Mouse (Mus musculus) MEL (cell line): ENCODE results near the gene Naa80. TPM values are rescaled to one million over a fixed set of nuclear protein-coding genes. Genes with fewer than 3 reads are reported as not detected.

ENCODE experiments used
- DNase-seq: peaks from one replicate; pipeline ENCODE4 v3.0.0; 2011; ENCODE audit warnings: low read depth, low spot score
- H3K27ac ChIP-seq: 2 replicates; pipeline ENCODE4 v1.5.1; 2012; ENCODE audit warnings: low read depth, mild to moderate bottlenecking, control low read depth, low read length, moderate library complexity; ENCODE audit not compliant: control insufficient read depth
- H3K27me3 ChIP-seq, 2 experiments: fragments of 150-350 bp in 1 of 2; sonication (generic) in 1 of 2; 2 replicates each; pipeline ENCODE4 v1.6.1; 2012; ENCODE audit warnings: low read length in 2 of 2, mild to moderate bottlenecking in 2 of 2, improper control_type of control experiment in 1 of 2, moderate library complexity in 1 of 2; ENCODE audit not compliant: insufficient read depth in 2 of 2, control insufficient read depth in 1 of 2
- H3K36me3 ChIP-seq, 2 experiments: 2 replicates each; pipeline ENCODE4 v1.6.1; 2012 to 2014; ENCODE audit warnings: low read length in 2 of 2, improper control_type of control experiment in 1 of 2, inconsistent platforms in 1 of 2, mild to moderate bottlenecking in 1 of 2; ENCODE audit not compliant: insufficient read depth in 2 of 2, control insufficient read depth in 1 of 2
- H3K4me1 ChIP-seq, 2 experiments: fragments of 150-350 bp in 1 of 2; sonication (generic) in 1 of 2; 2 replicates each; pipeline ENCODE4 v1.6.1; 2012; ENCODE audit warnings: low read length in 2 of 2, improper control_type of control experiment in 1 of 2, mild to moderate bottlenecking in 1 of 2; ENCODE audit not compliant: insufficient read depth in 2 of 2, control insufficient read depth in 1 of 2
- H3K4me3 ChIP-seq, 2 experiments: fragments of 150-350 bp in 1 of 2; sonication (generic) in 1 of 2; 2 replicates each; pipeline ENCODE4 v1.5.1; 2012; ENCODE audit warnings: low read depth in 2 of 2, low read length in 2 of 2, mild to moderate bottlenecking in 2 of 2, moderate library complexity in 2 of 2, control low read depth in 1 of 2, improper control_type of control experiment in 1 of 2; ENCODE audit not compliant: control insufficient read depth in 1 of 2, insufficient read depth in 1 of 2
- H3K79me2 ChIP-seq: 2 replicates; pipeline ENCODE4 v1.6.1; 2012; ENCODE audit warnings: mild to moderate bottlenecking, low read length, moderate library complexity; ENCODE audit not compliant: control insufficient read depth, poor library complexity, insufficient read depth
- H3K9ac ChIP-seq: 2 replicates; pipeline ENCODE4 v1.6.1; 2012; ENCODE audit warnings: low read depth, mild to moderate bottlenecking, control low read depth, low read length, moderate library complexity; ENCODE audit not compliant: control insufficient read depth, poor library complexity, severe bottlenecking
- H3K9me3 ChIP-seq: fragments of 150-350 bp; sonication (generic); replicated peaks from 2 replicates; pipeline ENCODE4 v1.6.1; 2012; ENCODE audit warnings: mild to moderate bottlenecking, low read length, improper control_type of control experiment, moderate library complexity; ENCODE audit not compliant: insufficient read depth
- BHLHE40 ChIP-seq: IDR thresholded peaks from 2 replicates; pipeline ENCODE4 v1.6.1; 2012; ENCODE audit warnings: low read depth, mild to moderate bottlenecking, inconsistent platforms, low read length, improper control_type of control experiment, borderline replicate concordance
- CHD1 ChIP-seq: IDR thresholded peaks from 2 replicates; pipeline ENCODE4 v1.6.1; 2012; ENCODE audit warnings: low read depth, mild to moderate bottlenecking, inconsistent platforms, low read length, improper control_type of control experiment
- CHD2 ChIP-seq: IDR thresholded peaks from 2 replicates; pipeline ENCODE4 v1.6.1; 2011; ENCODE audit warnings: low read length, improper control_type of control experiment
- E2F4 ChIP-seq: IDR thresholded peaks from 2 replicates; pipeline ENCODE4 v1.6.1; 2011; ENCODE audit warnings: low read depth, low read length, improper control_type of control experiment, borderline replicate concordance
- ELF1 ChIP-seq: IDR thresholded peaks from 2 replicates; pipeline ENCODE4 v1.6.1; 2014; ENCODE audit warnings: low read depth, mild to moderate bottlenecking, inconsistent platforms, low read length, improper control_type of control experiment, moderate library complexity
- ETS1 ChIP-seq: IDR thresholded peaks from 2 replicates; pipeline ENCODE4 v1.6.1; 2012; ENCODE audit warnings: low read depth, mild to moderate bottlenecking, inconsistent platforms, low read length, improper control_type of control experiment, moderate library complexity
- GABPA ChIP-seq: IDR thresholded peaks from 2 replicates; pipeline ENCODE4 v1.6.1; 2012; ENCODE audit warnings: low read depth, mild to moderate bottlenecking, inconsistent platforms, low read length, improper control_type of control experiment, moderate library complexity
- GATA1 ChIP-seq: IDR thresholded peaks from 2 replicates; pipeline ENCODE4 v1.6.1; 2011; ENCODE audit warnings: low read depth, low read length, improper control_type of control experiment
- JUND ChIP-seq: IDR thresholded peaks from 2 replicates; pipeline ENCODE4 v1.6.1; 2011; ENCODE audit warnings: low read depth, mild to moderate bottlenecking, improper control_type of control experiment, low read length
- KAT2A ChIP-seq: conservative IDR thresholded peaks from 2 replicates; pipeline ENCODE4 v1.6.1; 2012; ENCODE audit warnings: low read depth, low read length, improper control_type of control experiment, inconsistent platforms
- MAFK ChIP-seq: IDR thresholded peaks from 2 replicates; pipeline ENCODE4 v1.6.1; 2011; ENCODE audit warnings: low read depth, mild to moderate bottlenecking, low read length, improper control_type of control experiment, borderline replicate concordance
- MAX ChIP-seq: IDR thresholded peaks from 2 replicates; pipeline ENCODE4 v1.6.1; 2011; ENCODE audit warnings: low read length, improper control_type of control experiment
- MAZ ChIP-seq: IDR thresholded peaks from 2 replicates; pipeline ENCODE4 v1.6.1; 2012; ENCODE audit warnings: low read depth, mild to moderate bottlenecking, inconsistent platforms, low read length, improper control_type of control experiment
- MEF2A ChIP-seq: IDR thresholded peaks from 2 replicates; pipeline ENCODE4 v1.6.1; 2014; ENCODE audit warnings: low read depth, mild to moderate bottlenecking, inconsistent platforms, low read length, improper control_type of control experiment; ENCODE audit not compliant: poor library complexity, insufficient replicate concordance, severe bottlenecking; ENCODE audit errors: extremely low read depth
- MXI1 ChIP-seq: IDR thresholded peaks from 2 replicates; pipeline ENCODE4 v1.6.1; 2011; ENCODE audit warnings: mild to moderate bottlenecking, low read depth, low read length, improper control_type of control experiment
- MYC ChIP-seq: IDR thresholded peaks from 2 replicates; pipeline ENCODE4 v1.6.1; 2011; ENCODE audit warnings: low read depth, mild to moderate bottlenecking, low read length, improper control_type of control experiment, moderate library complexity
- NELFE ChIP-seq: IDR thresholded peaks from 2 replicates; pipeline ENCODE4 v1.6.1; 2011; ENCODE audit warnings: low read depth, low read length, improper control_type of control experiment
- NRF1 ChIP-seq: IDR thresholded peaks from 2 replicates; pipeline ENCODE4 v1.6.1; 2014; ENCODE audit warnings: low read depth, mild to moderate bottlenecking, inconsistent platforms, low read length, improper control_type of control experiment, moderate library complexity; ENCODE audit not compliant: poor library complexity, insufficient read depth, severe bottlenecking
- POLR2A ChIP-seq, 2 experiments: IDR thresholded peaks; 2 replicates each; pipeline ENCODE4 v1.6.1; 2011 to 2012; ENCODE audit warnings: low read length in 2 of 2, mild to moderate bottlenecking in 2 of 2, control low read depth in 1 of 2, improper control_type of control experiment in 1 of 2, low read depth in 1 of 2, moderate library complexity in 1 of 2; ENCODE audit not compliant: control insufficient read depth in 1 of 2, insufficient read depth in 1 of 2, poor library complexity in 1 of 2
- POLR2AphosphoS5 ChIP-seq: IDR thresholded peaks from 2 replicates; pipeline ENCODE4 v1.6.1; 2012; ENCODE audit warnings: low read depth, borderline replicate concordance, mild to moderate bottlenecking, inconsistent platforms, low read length, moderate library complexity, mixed read lengths
- RAD21 ChIP-seq: IDR thresholded peaks from 2 replicates; pipeline ENCODE4 v1.6.1; 2011; ENCODE audit warnings: mild to moderate bottlenecking, low read depth, low read length, improper control_type of control experiment
- RCOR1 ChIP-seq: IDR thresholded peaks from 2 replicates; pipeline ENCODE4 v1.6.1; 2012; ENCODE audit warnings: low read depth, mild to moderate bottlenecking, inconsistent platforms, low read length, improper control_type of control experiment
- SIN3A ChIP-seq: IDR thresholded peaks from 2 replicates; pipeline ENCODE4 v1.6.1; 2012; ENCODE audit warnings: low read length, improper control_type of control experiment, inconsistent platforms
- SMC3 ChIP-seq: IDR thresholded peaks from 2 replicates; pipeline ENCODE4 v1.6.1; 2011; ENCODE audit warnings: low read depth, low read length, improper control_type of control experiment
- TAL1 ChIP-seq: IDR thresholded peaks from 2 replicates; pipeline ENCODE4 v1.6.1; 2012; ENCODE audit warnings: mild to moderate bottlenecking, inconsistent platforms, low read length, moderate library complexity, mixed read lengths
- UBTF ChIP-seq: IDR thresholded peaks from 2 replicates; pipeline ENCODE4 v1.6.1; 2012; ENCODE audit warnings: low read depth, mild to moderate bottlenecking, inconsistent platforms, low read length, improper control_type of control experiment, moderate library complexity, borderline replicate concordance; ENCODE audit not compliant: insufficient read depth
- ZC3H11A ChIP-seq: IDR thresholded peaks from 2 replicates; pipeline ENCODE4 v1.6.1; 2012; ENCODE audit warnings: low read depth, mild to moderate bottlenecking, inconsistent platforms, low read length, improper control_type of control experiment
- ZKSCAN1 ChIP-seq: IDR thresholded peaks from 2 replicates; pipeline ENCODE4 v1.6.1; 2012; ENCODE audit warnings: low read depth, mild to moderate bottlenecking, inconsistent platforms, low read length, improper control_type of control experiment, moderate library complexity
- polyA plus RNA-seq, 2 experiments: library from polyadenylated mRNA; stranded (reverse) in 1 of 2; unstranded in 1 of 2; fragments of >175 nt in 1 of 2; fragments of >200 nt in 1 of 2; gene quantifications; 2 replicates each; pipeline versions ENCODE4 v1.2.1 to v1.2.4; 2012; ENCODE audit warnings: low replicate concordance in 2 of 2, low read depth in 1 of 2; ENCODE audit not compliant: insufficient read length in 2 of 2, insufficient read depth in 1 of 2, missing spikeins in 1 of 2
- total RNA-seq: library from RNA; depleted of rRNA; stranded (reverse); fragments of 300-350 nt; gene quantifications from 2 replicates; pipeline ENCODE4 v1.2.3, GENCODE M21; 2012

Gene Naa80
- total and polyA plus RNA-seq, 3 experiments = 14.3 to 74.0 TPM; not detected in 1

- TF ChIP-seq ETS1 = peak; percentile 65; the same call in 1 of the 2 replicates
- peak; percentile 97 for TF ChIP-seq MXI1
- TF ChIP-seq E2F4 = no peak
- no peak for TF ChIP-seq RAD21
- TF ChIP-seq UBTF = no peak
- peak; percentile 50 for TF ChIP-seq SIN3A
- no peak for TF ChIP-seq RCOR1
- TF ChIP-seq NELFE = no peak
- TF ChIP-seq BHLHE40 = peak; percentile 96
- TF ChIP-seq POLR2A (IDR thresholded peaks at IDR 0.05; ENCODE audit: control insufficient read depth in 1 of 2, insufficient read depth in 1 of 2, low read depth in 1 of 2, low read length in 2 of 2, poor library complexity in 1 of 2) = peak in 1 of 2 experiments; percentile 82; a peak in 2 of 4 replicates
- no peak for TF ChIP-seq SMC3
- TF ChIP-seq POLR2AphosphoS5 = 0 out of 2 replicates have a peak, but pooled peaks have one; percentile 9
- 0 out of 2 replicates have a peak, but pooled peaks have one; percentile 41 for TF ChIP-seq MAFK
- TF ChIP-seq MYC = peak; percentile 99
These were observed 9.3 kb downstream of the Naa80 start (continued) for GRCm38 (mm10) chr9:107587833-107588639.

GRCm38 (mm10) chr9:107590058-107590772 is 11.5 kb downstream of the Naa80 start:
- H3K9ac ChIP-seq = peak overlapping the region; percentile 99
- peak overlapping the region; percentile 99 for H3K27ac ChIP-seq
- peak overlapping the region; percentile 55 to 86 for H3K4me3 ChIP-seq
- H3K27me3 ChIP-seq = no peaks in the 10 kb centered on the region
- peaks cover 5 to 27% of the 10 kb centered on the region in 2 experiments; a peak in 3 of 4 replicates for H3K36me3 ChIP-seq
- H3K4me1 ChIP-seq = peaks cover 16 to 26% of the 10 kb centered on the region in 2 experiments; a peak in 3 of 4 replicates
- H3K79me2 ChIP-seq = peaks cover 34% of the 10 kb centered on the region
- no peaks in the 10 kb centered on the region for H3K9me3 ChIP-seq
- DNase-seq = peak; percentile 95
- TF ChIP-seq POLR2AphosphoS5 (no peak), SIN3A (peak; percentile 92), JUND (no peak), ZKSCAN1 (no peak), MAX (peak; percentile 72), KAT2A (no peak), MXI1 (peak; percentile 91), NELFE (peak; percentile 55), ZC3H11A (no peak), RAD21 (no peak), GABPA (no peak), SMC3 (no peak), CHD2 (no peak), MEF2A (0 out of 2 replicates have a peak, but pooled peaks have one; percentile 17), POLR2A (IDR thresholded peaks at IDR 0.05; ENCODE audit: control insufficient read depth in 1 of 2, insufficient read depth in 1 of 2, low read depth in 1 of 2, low read length in 2 of 2, poor library complexity in 1 of 2) (peak in 1 of 2 experiments; percentile 26; a peak in 1 of 4 replicates), NRF1 (peak; percentile 69), UBTF (no peak), MAFK (no peak), CHD1 (no peak), GATA1 (peak; percentile 42; the same call in 1 of the 2 replicates), E2F4 (no peak), MYC (no peak), TAL1 (no peak), ELF1 (peak; percentile 85), MAZ (0 out of 2 replicates have a peak, but pooled peaks have one; percentile 68), RCOR1 (peak; percentile 41; the same call in 1 of the 2 replicates)
